Mouse (Mus musculus): ENCODE results near the gene Id3. TPM values are rescaled to one million over a fixed set of nuclear protein-coding genes. Genes with fewer than 3 reads are reported as not detected.

Id3 gene
- polyA plus RNA-seq, 1 experiment, result 90.0 TPM

DNA sequence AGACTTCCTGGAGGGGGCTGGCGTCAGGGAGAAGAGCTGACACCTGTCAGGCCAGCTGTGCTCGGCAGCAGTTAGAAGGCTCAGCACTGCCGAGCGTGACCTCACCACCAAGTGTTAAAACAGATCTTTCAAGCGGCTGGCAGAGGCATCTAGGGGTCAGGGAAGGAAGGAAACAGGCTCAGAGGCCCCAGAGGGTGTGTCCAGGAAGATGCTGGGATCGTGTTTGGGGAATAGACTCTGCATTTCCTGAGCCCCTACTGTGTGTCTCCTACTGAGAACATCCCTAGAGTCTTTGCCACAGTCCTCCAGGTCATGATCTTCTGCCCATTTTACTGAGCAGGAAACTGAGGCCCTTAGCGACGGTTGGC, 33.9 kb downstream of the Id3 start:
- no peak for DNase-seq (ENCODE audit: extremely low spot score in 1 of 2, low spot score in 1 of 2)

GRCm38 (mm10) chr4:136177612-136178474, 34.5 kb downstream of the Id3 start:
- DNase-seq (ENCODE audit: extremely low spot score in 1 of 2, low spot score in 1 of 2), result no peak

- no peak for DNase-seq (ENCODE audit: extremely low spot score in 1 of 2, low spot score in 1 of 2)
Observed at GRCm38 (mm10) chr4:136178475-136178921, 35.2 kb downstream of the Id3 start.

DNA sequence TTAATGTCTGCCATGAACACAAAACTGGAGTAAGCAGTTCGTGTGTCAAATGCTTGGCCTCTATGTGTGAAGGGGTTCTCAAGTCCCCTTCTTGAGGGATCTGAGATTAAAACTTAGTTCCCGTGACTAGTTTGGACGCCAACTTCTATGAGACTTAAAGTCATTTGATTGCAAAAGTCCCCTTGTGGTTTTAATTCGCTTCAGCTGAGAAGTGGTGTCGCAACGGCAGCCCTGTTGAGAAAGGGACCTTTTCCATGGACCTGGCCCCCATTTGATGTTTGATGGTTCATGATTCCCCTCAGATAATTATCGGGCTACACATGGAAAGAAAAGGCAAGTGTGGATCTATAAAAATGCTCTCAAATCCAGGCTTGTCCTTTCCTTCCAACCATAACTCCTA, 36.2 kb downstream of the Id3 start:
- no peak for DNase-seq (ENCODE audit: extremely low spot score in 1 of 2, low spot score in 1 of 2)

DNA sequence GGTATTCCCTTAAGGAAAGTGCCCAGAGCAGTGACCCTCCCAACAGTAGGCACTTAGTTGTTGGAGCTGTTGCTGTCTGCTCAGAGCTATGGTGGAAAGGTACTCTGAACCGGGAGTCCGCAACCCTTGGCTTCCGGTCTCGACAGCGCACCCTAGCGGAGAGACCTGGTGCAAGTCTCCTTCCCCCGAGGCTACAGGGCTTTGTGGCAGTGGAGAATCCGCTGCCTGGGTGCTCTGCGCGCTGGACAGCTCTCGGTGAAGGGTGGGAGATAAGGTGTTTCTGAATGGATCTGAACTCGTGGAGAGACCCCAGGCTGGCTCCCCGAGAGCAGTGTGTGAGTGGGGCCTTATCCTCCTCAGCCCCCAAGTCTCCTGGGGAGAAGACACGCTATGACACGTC, 36.7 kb downstream of the Id3 start:
- DNase-seq (ENCODE audit: extremely low spot score in 1 of 2, low spot score in 1 of 2), result peak; percentile 43 to 81

GRCm38 (mm10) chr4:136180408-136181330, 37.4 kb downstream of the Id3 start:
- DNase-seq (ENCODE audit: extremely low spot score in 1 of 2, low spot score in 1 of 2), result peak; percentile 65 to 69

DNA sequence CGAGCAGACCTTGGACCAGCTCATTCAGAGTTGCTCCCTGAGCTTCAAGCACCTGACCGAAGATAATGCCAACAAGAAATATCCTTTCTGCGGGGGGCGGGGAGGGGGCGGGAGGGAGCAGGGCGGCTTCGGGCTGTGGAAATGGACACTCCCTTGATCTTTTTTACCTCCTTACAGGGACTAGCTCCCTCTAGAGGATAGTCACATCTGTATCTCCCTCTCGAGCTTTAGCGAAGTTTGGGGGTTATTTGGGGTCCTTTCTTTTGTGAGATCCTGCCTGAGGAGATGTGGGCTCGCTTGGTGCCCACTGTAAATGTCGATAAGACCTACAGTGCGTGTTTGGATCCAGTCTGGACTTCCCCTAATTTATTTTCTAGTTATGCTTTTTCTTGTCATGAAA, 38.1 kb downstream of the Id3 start:
- DNase-seq (ENCODE audit: extremely low spot score in 1 of 2, low spot score in 1 of 2), result no peak

GRCm38 (mm10) chr4:136185375-136185774, 42.1 kb downstream of the Id3 start:
- peak in 1 of 2 experiments; percentile 37 for DNase-seq (ENCODE audit: extremely low spot score in 1 of 2, low spot score in 1 of 2)

GRCm38 (mm10) chr4:136186315-136186714, 43.0 kb downstream of the Id3 start:
- no peak for DNase-seq (ENCODE audit: extremely low spot score in 1 of 2, low spot score in 1 of 2)

- no peak for DNase-seq (ENCODE audit: extremely low spot score in 1 of 2, low spot score in 1 of 2)
Observed at GRCm38 (mm10) chr4:136186739-136187472, 43.6 kb downstream of the Id3 start.

- no peak for DNase-seq (ENCODE audit: extremely low spot score in 1 of 2, low spot score in 1 of 2)
Observed at GRCm38 (mm10) chr4:136188973-136189737, 45.9 kb downstream of the Id3 start.

GRCm38 (mm10) chr4:136189912-136190311, 46.6 kb downstream of the Id3 start:
- DNase-seq (ENCODE audit: extremely low spot score in 1 of 2, low spot score in 1 of 2), result no peak

DNA sequence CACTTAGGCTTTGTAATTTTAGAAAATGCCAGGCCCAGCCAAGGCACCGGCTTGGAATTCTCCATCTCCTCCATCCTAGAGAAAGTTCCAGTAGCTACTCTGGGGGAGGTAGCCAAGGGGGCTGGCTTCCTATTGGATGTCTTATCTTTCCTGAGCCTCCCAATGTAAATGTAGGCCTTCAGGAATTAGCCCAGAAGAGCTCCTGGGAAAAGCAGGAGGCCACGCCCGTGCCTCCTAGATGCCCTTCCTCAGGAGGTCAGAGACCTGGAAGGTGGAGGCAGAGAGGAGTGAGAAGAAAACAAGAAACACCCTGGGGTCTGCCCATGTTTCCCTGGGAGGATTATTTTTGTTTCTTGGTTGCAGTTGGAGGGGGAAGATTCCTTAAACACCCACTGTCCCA, 50.3 kb downstream of the Id3 start:
- no peak for DNase-seq (ENCODE audit: extremely low spot score in 1 of 2, low spot score in 1 of 2)

DNA sequence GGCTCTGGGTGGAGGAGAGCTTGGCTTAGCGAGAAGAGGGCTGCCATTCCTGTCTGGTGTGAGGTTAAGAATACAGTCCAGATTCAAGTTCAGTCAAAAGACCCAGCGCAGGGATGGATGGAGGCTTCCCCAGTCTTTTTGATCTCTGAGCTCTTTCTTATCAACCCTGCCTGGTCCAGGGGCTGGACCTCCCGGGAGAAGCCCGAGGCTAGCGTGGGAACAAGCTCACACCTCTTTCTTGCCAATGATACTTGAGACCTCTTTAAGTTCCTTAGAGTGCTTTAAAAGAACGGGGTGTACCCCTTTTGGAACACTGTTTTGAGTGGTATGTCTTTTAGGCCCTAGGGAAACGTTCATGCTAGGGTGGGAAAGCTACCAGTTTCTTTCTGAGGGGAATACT, 51.7 kb downstream of the Id3 start:
- DNase-seq (ENCODE audit: extremely low spot score in 1 of 2, low spot score in 1 of 2), result no peak

Other genes with a start within 250 kb of the Id3 start
- gene Cnr2, start 248.1 kb upstream of the Id3 start, polyA plus RNA-seq (2012; rRNA removed), result 0.11 and 0.14 TPM in 2 replicates
- gene Fuca1, start 222.8 kb upstream of the Id3 start, polyA plus RNA-seq (2012; rRNA removed), result 40.4 and 42.3 TPM in 2 replicates
- gene Hmgcl, start 197.0 kb upstream of the Id3 start, polyA plus RNA-seq (2012; rRNA removed), result 56.1 and 56.2 TPM in 2 replicates
- 31.9 and 37.6 TPM in 2 replicates for gene Gale, start 179.8 kb upstream of the Id3 start, polyA plus RNA-seq (2012; rRNA removed)
- 108 and 117 TPM in 2 replicates for gene Lypla2, start 170.9 kb upstream of the Id3 start, polyA plus RNA-seq (2012; rRNA removed)
- 107 TPM in 2 replicates for gene Pithd1, start 156.2 kb upstream of the Id3 start, polyA plus RNA-seq (2012; rRNA removed)
- gene Eloa, start 121.7 kb upstream of the Id3 start, polyA plus RNA-seq (2012; rRNA removed), result 18.8 and 20.4 TPM in 2 replicates
- 507 and 512 TPM in 2 replicates for gene Rpl11, start 90.1 kb upstream of the Id3 start, polyA plus RNA-seq (2012; rRNA removed)
- gene E2f2, start 28.9 kb downstream of the Id3 start, polyA plus RNA-seq (2012; rRNA removed), result 0.25 and 0.34 TPM in 2 replicates
- 4.3 and 4.6 TPM in 2 replicates for gene Asap3, start 62.9 kb downstream of the Id3 start, polyA plus RNA-seq (2012; rRNA removed)
- 0.86 and 0.99 TPM in 2 replicates for gene Tcea3, start 104.2 kb downstream of the Id3 start, polyA plus RNA-seq (2012; rRNA removed)
- 58.5 and 68.6 TPM in 2 replicates for gene Zfp46, start 141.2 kb downstream of the Id3 start, polyA plus RNA-seq (2012; rRNA removed)
- gene Hnrnpr, start 167.4 kb downstream of the Id3 start, polyA plus RNA-seq (2012; rRNA removed), result 65.9 and 73.2 TPM in 2 replicates